Mouse (Mus musculus) mouse trophoblast stem cell (cell line): ENCODE results near the gene Gm10638.

Source experiments
- in situ Hi-C, 2 experiments: fragments of 300-500 bp; cut with MseI, MboI; formaldehyde crosslinking; loops; 2 replicates in 1 of 2; 3 replicates in 1 of 2; pipeline ENCODE4 v1.15.1; 2025

Gm10638 gene

DNA sequence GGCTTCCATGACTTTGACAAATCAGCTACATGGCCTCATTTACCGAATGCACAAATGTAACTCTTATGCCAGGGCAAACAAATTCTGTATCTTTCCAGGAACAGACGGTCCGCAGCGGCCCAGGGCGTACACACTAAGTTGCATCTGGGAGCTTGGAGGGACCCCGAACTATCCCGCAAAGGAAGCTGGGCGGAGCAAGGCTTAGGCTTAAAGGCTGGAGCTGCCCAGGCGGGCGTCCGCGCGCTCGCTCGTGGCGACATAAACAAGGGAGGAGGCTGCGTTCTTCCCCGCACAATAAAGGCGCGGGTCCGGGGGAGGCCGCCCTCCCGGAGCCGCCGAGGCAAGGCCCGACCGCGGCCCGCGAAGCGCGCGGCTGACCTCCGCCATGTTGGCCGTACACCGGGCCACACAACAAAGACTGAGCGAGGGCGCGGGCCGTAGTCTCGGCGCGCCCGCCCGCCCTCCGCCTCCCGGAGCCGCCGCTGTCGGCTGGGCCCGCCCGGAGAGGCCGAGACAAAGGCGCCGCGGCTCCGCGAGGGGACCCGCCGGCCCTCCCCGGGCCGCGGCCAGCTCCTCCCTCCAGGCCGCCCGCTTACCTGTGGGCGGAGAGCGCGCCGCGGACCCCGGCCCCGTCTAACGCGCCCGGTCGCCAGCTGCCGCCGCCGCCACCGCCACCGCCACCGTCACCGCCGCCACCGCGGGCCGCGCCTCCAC, at the start of gene Gm10638, which contains the start of gene Siah1a:
TSS of gene Gm10638 (plus strand) at position 479 of the 714 bp plus-strand sequence.
TSS of gene Siah1a (minus strand) at position 714 of the 714 bp plus-strand sequence.
- in situ Hi-C loops: loop anchor here in 1 of 2 experiments (10.0 kb wide), 1 partner anchor 159 kb away; no protein-coding TSS in a partner anchor

DNA sequence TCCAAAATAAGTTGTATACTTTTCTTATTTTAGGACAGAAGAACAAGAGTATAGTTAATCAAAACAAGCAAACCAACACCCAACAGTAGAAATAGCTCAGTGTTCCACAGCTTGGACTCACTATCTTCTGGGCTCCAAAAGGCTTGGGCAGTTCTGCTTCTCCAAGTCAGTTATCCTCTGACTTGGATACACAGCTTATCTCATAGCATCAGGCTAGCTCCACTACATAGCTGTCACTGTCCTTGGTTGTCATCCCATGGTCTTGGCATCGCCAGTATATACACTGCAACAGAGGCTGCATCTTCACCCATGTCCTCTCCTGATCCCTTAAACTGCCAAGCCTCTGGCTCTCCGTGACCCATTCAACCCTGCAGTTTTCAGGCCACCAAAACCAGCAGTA, 49.8 kb upstream of the Gm10638 start:
- in situ Hi-C loops: no loop called here

DNA sequence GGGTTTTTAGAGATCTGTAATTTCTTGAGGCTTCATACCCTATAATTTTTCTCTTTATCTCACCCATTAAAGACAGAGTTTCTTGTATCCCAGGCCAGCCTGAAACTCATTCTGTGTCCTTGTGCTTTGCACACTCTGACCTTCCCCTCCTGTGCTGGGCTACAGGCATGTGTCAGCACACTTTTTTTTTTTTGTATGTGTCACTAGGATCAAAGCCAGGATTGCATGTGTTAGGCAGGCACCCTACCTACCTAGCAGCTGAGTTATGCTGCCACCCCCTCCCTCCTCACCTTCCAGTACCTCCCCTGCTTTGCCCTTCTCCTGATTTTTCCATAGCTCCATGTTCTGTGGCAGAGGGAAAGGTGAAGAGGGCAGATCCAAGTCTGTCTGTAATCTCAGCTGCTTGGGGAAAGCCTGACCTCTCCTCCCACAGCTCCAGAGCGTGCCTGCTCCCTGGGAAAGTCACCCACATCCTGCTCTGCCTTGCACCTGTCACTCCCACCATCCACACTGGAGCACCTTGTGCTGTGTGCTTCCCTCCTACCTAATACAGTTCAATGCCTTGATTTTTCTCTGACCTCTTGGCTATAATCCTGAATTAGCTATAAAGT, 46.6 kb upstream of the Gm10638 start:
- in situ Hi-C loops: no loop called here

- in situ Hi-C loops: no loop called here
These were observed 46.0 kb upstream of the Gm10638 start for GRCm38 (mm10) chr8:86699471-86699870.

- in situ Hi-C loops: no loop called here
These were observed 43.0 kb upstream of the Gm10638 start for GRCm38 (mm10) chr8:86702453-86702852.

DNA sequence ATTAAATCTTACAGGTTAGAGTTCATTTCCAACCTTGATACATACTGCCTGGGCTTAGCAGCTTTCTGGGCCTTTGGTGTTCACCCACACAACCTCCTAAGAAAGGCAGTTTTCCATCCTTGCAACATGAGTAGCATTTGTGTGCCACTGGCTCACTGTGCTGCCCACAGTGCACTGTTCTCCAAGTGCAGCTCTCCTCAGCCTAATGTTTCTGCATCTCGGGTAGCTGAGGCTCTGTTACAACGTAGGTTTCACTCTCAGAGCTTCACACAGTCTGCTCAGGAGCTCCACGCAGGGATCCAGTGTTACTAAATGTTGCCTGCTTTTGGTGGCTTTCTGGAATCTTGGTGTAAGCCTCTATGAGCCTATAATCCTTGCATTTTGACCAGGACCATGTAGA, 40.2 kb upstream of the Gm10638 start:
- in situ Hi-C loops: no loop called here

GRCm38 (mm10) chr8:86706756-86707155, 38.7 kb upstream of the Gm10638 start:
- in situ Hi-C loops: no loop called here

DNA sequence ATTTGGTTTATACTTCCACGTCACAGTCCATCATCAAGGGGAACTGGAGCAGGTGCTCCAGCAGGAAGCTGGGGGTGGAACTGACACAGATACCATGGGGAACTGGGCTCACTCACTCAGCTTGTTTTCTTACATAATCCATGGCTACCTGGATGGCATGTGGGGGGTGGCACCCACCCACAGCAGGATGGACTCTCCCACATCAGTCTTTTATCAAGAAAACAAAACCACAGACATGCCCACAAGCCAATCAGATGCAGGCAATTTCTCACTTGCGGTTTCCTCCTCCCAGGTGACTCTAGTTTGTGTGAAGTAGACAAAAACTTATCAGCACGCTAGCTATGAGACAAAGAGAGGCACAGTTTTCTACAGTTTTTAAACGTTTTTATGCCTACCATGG, 37.6 kb upstream of the Gm10638 start:
- in situ Hi-C loops: no loop called here

GRCm38 (mm10) chr8:86712594-86712993, 32.9 kb upstream of the Gm10638 start:
- in situ Hi-C loops: no loop called here

DNA sequence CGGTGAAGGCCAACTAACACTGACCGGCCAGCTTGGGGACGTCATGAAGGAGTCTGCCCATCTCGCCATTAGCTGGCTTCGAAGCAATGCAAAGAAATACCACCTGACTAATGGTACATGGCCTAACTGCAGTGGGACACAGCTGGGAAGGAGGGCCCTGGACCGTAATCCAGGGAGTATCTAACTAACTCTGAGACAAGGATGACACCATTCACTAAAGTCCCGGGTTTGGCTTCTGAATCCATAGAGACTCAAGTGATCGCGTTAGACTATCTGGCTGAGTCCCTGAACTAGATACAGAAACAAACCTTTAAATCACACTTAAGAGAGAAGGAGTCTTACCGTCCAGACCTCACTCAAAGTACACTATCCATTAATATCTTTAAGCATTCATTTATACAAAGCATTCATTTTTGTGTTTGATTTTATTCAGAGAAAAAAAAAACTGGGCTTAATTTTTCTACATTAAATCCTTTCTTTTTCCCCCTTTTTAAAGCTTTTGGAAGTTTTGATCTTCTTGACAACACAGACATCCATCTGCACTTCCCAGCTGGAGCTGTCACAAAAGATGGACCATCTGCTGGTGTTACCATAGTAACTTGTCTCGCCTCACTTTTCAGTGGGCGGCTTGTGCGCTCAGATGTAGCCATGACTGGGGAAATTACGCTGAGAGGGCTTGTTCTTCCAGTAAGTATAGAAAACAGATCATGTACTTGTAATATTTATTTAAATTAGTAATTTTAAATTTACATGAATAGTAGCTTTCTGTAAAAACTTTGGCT, 31.9 kb upstream of the Gm10638 start:
- in situ Hi-C loops: no loop called here

DNA sequence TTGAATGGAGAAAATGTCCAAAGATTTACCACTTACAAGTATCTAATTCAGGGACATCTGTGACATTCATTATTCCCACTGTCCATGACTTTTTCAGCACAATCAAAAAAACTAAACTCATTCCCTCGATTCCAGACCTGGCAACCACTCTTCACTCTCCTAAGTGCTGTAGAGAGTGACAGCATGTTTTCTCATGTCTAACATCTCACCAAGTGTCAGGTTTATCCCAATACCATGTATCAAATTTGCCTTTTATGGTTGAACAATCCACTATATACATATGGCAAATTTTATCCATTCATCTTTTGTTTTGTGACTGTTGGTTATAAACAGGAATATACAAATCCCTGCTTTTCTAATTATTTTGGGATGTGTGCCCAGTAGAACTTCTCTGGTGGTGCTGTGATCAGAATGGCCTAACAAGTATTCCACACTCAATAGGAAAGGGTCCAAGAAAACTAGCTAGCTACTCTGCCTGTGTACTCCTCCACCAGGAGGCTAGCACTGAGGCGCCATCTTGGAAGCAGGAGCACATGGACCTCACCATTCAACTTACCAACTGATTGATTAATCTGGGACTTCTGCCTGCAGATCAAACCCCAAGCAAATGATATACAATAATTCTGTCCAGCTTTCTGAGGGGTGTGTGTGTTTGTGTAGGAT, 27.0 kb upstream of the Gm10638 start:
- in situ Hi-C loops: no loop called here

- in situ Hi-C loops: no loop called here
These were observed 26.1 kb upstream of the Gm10638 start for GRCm38 (mm10) chr8:86719368-86719767.

- in situ Hi-C loops: no loop called here
These were observed 24.6 kb upstream of the Gm10638 start for GRCm38 (mm10) chr8:86720756-86721459.

GRCm38 (mm10) chr8:86721490-86721889, 24.0 kb upstream of the Gm10638 start:
- in situ Hi-C loops: no loop called here

DNA sequence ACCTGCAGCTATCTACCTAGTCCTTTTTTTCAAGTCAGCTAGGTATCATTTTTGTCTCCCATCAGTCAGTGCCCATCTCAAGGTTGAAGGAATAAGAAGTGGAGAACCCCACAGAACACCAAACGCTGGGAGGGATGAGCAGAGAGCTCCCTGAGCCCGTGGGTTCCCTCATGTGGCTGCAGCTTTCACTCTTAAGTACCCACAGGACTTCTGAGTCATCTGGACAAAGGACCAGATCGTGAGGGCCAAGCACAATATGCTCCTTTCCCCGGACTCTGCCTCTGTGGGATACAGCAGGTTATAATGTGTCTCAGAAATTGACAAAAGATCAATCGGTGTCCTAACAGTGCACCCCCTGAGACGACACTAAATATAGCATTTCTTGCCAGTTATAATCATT, 18.5 kb upstream of the Gm10638 start:
- in situ Hi-C loops: no loop called here

DNA sequence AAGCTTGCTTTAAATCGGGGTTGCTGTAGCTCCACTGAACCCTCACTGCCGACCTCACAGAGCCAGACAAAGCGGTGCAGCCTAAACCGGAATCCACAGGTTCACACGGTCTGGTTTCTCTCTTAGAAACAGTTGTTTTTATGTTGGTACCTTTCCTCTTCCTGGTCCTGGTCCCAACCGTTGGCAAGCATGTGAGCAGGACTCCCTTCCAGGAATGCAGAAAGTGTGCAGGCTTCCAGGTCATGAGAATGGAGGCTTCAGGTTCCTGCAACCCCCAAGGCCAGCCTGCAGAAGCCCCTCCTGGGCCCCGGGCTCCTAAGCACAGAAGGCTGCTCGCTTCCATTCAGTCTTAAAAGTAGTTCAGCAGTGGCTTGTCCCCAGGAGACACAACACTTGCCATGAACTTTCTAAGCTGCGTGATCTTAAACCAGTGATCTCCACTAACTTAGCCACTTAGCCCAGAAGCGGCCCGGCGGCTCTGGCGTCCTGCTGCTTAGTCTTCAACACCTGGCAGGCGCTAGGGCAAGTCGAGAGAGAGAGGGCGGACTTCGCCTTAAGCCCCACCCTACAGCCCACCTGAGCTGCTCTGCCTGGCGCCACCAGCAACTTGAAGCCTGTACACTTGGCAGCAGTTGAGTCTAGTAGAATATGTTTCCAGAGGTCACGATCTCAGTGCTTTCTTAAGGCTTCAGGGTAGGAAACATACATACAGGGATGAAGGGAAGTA, 17.1 kb upstream of the Gm10638 start:
- in situ Hi-C loops: no loop called here

DNA sequence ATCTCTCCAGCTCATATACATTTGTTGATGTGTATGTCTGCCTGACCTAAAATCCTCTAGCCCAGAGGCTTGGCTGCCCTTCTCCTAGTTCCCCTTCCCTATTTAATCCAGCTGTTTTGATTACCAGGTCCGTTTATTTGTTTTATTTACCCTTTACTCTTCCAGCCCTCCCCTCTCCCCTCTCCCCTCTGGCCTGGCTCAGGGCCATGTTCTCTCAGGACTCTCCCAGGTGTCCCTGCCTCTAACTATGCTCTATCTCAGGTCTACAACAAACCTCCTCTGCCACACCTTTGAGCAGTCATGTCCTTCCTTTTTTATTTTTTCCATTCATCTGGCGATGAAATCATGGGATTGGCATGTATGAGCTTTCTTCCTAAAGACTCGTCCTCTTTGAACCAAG, 15.2 kb upstream of the Gm10638 start:
- in situ Hi-C loops: no loop called here

- in situ Hi-C loops: no loop called here
These were observed 14.6 kb upstream of the Gm10638 start for GRCm38 (mm10) chr8:86730860-86731259.

DNA sequence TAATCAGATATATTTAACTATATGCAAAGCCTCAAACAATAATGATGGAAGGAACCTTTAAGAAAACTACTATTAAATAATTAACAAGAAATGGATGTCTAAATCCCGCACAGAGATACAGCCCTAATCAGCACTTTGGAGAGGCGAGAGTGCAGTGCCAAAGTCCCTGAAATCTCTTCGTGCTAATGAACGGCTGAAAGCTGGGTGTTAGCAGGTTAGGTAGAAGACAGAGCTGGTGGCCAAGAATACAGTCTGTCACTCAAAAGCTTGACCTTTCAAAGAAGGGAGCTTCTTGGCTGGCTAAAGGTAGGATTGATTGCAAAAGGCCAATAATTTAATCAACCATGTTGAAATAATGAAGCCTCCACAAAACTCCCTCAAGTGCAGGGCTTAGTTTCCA, 11.3 kb upstream of the Gm10638 start:
- in situ Hi-C loops: no loop called here

GRCm38 (mm10) chr8:86734954-86735353, 10.5 kb upstream of the Gm10638 start:
- in situ Hi-C loops: no loop called here
